Mouse (Mus musculus) liver, embryonic 14.5 days (tissue): Measurements from ENCODE around the gene Slx4ip.

Source experiments
- CTCF ChIP-seq: IDR thresholded peaks from 2 replicates; pipeline ENCODE4 v1.5.1; 2016; ENCODE audit warnings: antibody characterized with exemption, low read depth, control low read depth
- EP300 ChIP-seq: IDR thresholded peaks from 2 replicates; pipeline ENCODE4 v1.6.1; 2016; ENCODE audit warnings: antibody characterized with exemption, low read depth

DNA sequence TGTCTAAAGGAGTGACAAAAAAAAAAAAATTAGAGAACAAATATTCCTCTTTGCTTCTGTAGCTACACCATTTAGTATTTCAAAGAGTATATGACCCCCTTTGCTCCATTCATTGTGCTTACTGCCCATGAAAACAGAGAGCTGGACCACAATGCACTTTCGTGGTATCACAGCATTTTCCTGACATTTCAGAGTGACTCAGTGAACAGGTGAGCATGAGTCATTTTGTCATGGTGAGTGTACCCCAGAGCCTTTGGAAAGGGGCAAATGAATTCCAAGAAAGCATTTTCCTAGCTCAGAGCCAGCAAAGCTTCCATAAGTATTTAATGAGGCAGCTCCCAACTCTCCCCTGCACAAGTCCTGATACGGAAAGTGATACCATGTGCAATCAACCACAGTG is 153.1 kb downstream of the Slx4ip start:
- TF ChIP-seq EP300 (no peak), CTCF (no peak)
